6 mouse cellular contexts compared by ENCODE assay signal in genomic region chr8:20284856-20285255, GRCm38 (mm10).
DNase-seq lines count a peak whose midpoint lies in the region.
"Not testable (repeated sequence)": the region's sequence is repeated elsewhere in the genome, so short reads cannot be mapped to it uniquely, and the experiment has no call there.

No protein-coding gene starts in this region.

- DNase-seq in gastrocnemius, postnatal 25 days = peak; percentile 16
- peak; percentile 16 for DNase-seq in heart, postnatal 25 days (ENCODE audit: low spot score)
- peak; percentile 6 for DNase-seq in kidney, postnatal 14 days
- DNase-seq in lung, postnatal 14 days = peak; percentile 5
- DNase-seq in spleen, postnatal 10 days (ENCODE audit: low spot score in 2 of 2) = peak; percentile 20 to 43
- DNase-seq in thymus, postnatal 14 days = peak; percentile 9

- intact Hi-C loops in heart, postnatal 25 days (cut with DNase I) = not testable (repeated sequence)

Comparison
In these comparisons a context has a peak if more than half of its experiments do, and no peak if none do; other contexts are left out.
1. Peak in every context shown above with its lines: DNase-seq.